Mouse (Mus musculus) brain, embryonic 14.5 days (tissue): ENCODE results near the gene Ocm.

ENCODE experiments used
- CTCF ChIP-seq: fragments of 200-500 bp; IDR thresholded peaks from 2 replicates; pipeline ENCODE4 v1.5.1; 2012; ENCODE audit warnings: inconsistent platforms, mild to moderate bottlenecking, moderate library complexity, borderline replicate concordance; ENCODE audit not compliant: insufficient read depth, insufficient read length; ENCODE audit errors: extremely low read depth
- POLR2A ChIP-seq: fragments of 200-500 bp; IDR thresholded peaks from 2 replicates; pipeline ENCODE4 v1.6.1; 2012; ENCODE audit warnings: mild to moderate bottlenecking, inconsistent platforms, borderline replicate concordance; ENCODE audit not compliant: poor library complexity, insufficient read depth, insufficient read length, severe bottlenecking; ENCODE audit errors: extremely low read depth

DNA sequence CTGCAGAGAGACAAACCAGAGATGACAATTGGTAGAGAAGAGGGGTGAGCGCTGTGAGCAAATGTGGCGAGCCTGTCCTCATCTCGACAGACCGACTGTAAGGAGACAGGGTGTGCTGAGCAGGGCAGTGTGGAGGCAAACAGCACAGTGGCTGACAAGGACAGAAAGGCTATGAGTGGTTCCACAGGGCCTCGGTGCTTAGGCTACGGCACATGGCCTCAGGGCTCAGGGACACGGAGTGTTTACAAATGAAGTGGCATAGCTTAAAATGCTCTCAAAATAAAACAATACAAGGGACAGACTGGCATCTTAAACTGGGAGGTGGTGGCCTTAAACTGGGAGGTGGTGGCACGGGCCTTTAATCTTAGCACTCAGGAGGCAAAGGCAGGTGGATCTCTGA is 33.2 kb downstream of the Ocm start:
- TF ChIP-seq CTCF (no peak), POLR2A (no peak)
